Mouse (Mus musculus) 416B (cell line): Measurements from ENCODE around the gene Kcnab1.

Experiments used
- DNase-seq: peaks from one replicate; pipeline ENCODE4 v3.0.0; 2011; ENCODE audit warnings: low read depth

Kcnab1 gene

DNA sequence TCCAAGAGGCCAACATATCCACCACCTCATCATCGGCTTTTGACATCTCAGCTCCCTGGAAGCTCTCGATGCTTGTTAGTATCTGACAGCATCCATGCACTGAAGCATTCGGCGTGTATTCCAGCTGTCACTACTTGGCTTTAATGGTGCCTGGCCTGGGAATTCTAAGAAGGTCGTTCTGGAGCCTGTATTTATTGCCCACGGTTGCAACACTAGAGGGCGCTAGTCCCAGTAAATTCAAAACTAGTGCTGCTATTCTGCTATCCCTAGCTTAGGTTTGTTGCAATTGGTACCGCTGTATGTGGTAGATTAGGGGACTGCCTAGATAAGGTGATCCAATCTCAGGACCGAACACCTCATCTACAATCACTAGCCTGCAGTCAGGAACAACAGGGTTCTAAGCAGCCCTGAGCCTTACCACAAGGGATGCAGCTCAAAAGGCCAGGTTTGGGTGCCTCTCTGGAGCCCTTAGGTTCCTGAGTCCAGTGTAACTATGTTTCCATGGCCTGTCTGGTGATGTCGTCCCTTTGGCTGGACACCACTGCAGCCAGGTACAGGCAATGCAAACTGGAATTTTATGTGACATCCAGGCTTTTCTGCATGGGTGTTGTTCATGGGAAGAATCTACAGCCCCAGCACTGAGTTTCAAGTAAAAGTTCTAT is 208.8 kb downstream of the Kcnab1 start:
- DNase-seq: peak; percentile 64

DNA sequence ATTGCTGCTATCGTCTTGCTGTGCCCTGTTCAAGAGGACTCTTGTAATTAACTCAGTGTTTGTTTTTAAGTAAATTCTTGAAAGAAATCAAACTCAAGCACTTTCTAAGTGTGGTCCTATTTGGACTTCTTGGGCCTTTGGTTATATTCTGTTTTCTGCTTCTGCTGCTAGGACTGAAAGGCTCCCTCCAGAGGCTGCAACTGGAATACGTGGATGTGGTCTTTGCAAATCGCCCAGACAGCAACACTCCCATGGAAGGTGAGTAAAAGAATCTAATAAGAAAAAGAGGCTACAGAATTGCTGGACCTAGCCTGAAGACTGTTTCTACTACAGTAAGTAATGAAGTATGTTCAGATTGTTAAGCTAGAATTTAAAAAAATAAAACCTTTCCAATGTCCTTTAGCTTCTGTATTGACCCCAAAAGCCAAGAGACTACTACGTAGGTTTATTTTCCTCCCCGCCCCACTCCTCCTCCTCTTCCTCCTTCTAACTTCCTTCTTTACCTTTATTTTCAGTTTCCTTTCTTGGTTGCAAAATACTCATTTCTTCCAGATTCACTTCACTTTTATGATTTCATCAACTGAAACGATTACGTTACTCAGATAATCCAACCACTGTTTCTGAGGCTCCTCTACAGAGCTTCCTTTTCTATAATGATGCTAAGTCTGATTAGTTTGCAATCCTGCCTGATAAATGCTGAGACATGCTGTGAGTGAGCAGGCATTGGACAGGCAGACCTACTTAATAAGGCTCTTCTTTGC is 210.2 kb downstream of the Kcnab1 start:
- DNase-seq: peak; percentile 62

DNA sequence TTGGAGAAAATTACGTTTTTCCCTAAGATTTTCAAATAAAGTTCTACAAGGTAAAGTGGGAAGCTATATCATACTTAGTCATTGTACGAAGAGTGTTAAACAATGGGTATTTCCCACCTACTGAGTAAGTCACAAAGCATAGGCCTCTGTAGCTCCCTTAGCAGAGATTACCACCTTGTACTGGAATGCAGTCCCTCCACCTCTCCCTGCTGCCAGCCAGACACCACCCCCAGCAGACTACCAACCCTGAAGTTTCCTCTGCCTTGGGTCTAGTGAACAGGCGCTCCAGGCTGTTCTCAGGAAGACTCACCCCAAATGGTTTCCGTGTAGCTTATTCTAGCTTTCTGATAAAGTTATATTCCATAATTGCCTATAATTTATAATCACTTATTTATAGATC is 211.8 kb downstream of the Kcnab1 start:
- no peak for DNase-seq

DNA sequence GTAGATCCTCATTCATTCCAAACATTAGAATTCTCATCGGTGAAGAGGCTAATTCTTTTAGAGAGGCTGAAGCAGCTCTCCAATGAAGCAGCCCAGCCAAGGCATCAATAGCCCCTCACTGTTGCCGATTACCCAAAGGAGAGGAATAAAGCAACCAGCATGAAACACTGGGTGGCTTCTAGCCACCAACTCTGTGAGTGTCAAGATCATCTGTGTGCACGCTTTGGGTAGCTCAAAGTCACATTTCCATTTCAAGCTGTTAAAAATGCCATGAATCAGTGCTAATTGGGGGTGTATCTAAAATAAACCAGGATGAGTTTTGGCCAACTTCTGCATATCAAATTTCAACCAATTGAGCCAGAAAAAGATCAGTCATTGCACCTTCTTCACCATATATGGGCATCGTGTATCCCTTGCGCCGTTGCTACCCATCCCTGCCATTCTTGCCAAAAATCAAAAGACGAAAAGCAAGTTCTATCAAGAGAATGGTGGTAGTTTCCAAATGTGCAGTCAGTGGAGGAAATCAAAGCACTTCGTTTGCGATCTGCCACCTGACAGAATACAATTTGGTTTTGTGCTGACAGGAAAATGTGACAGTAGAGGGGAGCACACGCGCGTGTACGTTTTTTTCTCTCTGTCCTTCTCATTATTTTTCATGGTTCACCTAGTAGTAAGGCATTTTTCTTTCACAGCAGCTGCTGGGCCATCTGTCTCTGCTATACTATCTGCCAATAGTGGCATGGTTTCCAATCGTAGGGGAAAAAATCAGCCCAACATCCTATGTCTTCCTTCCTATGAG is 213.0 kb downstream of the Kcnab1 start:
- no peak for DNase-seq

DNA sequence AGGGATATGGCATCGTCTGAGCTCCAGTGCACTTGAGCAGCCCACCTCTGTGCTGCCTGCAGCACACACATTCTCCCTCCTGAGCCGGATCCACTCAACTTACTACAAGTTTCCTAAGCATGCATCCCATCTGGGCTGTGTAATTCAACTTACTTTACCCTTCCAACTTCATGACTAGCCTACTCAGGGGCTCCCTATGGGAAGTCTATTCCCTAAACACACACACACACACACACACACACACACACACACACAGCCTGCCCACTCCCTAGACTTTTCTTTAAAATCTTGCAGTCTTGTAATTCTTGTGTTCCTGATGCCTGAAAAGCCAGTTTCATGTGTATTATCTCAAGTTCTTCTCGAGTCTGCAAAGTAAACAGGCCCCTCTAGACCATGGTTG is 216.1 kb downstream of the Kcnab1 start:
- no peak for DNase-seq

DNA sequence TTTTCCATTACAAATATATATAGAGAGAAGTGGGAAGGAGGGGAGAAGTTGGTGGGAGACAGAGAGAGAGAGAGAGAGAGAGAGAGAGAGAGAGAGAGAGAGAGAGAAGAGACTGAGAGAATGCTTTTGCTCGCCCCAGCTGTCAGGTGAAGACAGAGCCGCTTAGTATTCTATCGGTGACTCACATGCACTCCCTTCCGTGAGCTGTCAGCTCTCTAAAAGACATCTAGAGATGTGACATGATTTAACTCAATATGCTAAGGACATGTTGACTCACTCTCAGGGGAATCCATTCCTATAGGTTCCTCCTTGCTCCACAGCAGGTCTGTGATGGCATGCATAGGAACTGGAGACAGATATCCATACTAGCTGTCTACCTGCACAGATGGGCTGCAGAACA is 219.6 kb downstream of the Kcnab1 start:
- no peak for DNase-seq

DNA sequence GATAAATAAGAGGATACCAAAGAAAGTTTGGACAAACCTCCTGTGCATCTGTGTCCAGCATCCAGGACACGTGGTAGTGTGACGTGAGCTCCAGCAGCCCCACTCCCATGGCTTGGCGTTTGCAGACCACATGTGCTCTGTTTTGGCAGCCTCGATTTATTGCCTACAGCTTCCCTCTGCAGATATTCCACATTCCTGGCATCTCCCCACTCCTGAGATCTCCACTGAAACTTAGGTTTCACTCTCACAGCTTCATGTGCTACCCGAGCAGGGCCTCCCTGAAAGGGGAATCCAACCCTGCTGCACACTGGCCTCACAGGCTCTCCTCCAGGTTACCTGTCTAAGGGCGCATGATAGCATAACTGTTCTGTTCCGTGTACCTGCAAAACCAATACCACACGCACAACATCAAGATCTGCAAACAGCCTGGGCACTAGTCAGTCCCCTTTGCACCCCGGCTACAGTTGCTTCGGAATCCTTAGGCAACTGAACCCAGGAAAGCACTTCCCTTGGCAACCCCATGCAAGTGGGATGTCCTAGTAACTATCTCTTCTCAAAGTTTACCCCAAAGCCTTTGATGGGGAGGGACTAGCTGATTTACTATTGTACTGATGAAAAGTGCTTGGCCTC is 228.8 kb downstream of the Kcnab1 start:
- DNase-seq: no peak

DNA sequence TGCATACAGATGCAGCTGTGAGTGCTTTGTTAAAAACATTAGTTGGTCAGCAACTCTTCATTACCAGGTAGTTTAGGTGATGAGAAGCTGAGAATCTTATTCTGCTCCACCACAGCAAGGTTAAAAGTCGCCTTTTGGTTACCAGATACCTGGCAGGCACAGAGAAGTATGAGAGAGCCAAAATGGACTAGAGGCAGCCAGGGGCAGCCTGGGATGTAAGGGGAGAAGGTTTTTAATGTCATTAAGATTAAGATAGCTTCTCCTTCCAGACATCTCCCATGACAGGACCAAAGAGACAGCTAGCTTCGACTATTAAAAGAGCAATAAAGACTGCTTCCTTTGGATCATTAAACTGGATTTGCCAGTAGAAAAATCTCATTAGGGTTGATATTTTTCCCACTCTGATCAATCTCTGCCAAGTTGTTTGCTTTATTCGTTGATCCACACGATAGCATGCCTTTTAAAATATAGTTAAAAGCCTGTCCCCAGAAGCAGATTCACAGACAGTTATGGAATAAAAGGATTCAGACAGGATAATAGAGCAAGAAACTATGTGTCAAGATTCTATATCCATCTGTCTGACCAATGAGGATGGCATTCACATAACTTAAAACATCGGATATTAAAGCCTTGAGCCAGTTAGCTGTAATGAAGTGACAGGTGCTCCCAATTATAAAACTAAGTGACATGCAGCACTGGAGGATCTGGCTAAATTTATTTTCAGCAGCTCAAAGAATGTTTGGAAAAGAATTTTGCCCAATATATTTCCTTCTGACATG is 231.2 kb downstream of the Kcnab1 start:
- DNase-seq: no peak

DNA sequence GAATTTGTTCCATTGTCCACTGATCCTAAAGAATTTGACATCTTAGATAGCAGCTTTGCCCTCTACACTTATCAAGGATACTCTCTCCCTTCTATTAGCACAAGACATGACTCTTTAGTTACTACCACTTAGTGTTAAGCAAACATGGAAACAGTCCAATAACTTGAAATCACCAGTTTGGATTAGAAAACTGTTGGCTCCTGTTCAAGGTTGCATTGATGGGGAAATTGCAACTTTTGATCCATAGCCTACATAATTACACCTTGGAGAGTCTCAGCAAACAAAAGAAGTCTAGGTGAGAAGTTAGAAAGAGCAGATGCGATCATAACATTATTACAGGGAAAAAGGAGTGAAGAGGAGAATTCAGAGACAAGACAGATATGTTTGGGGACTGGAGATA is 237.0 kb downstream of the Kcnab1 start:
- DNase-seq: no peak

DNA sequence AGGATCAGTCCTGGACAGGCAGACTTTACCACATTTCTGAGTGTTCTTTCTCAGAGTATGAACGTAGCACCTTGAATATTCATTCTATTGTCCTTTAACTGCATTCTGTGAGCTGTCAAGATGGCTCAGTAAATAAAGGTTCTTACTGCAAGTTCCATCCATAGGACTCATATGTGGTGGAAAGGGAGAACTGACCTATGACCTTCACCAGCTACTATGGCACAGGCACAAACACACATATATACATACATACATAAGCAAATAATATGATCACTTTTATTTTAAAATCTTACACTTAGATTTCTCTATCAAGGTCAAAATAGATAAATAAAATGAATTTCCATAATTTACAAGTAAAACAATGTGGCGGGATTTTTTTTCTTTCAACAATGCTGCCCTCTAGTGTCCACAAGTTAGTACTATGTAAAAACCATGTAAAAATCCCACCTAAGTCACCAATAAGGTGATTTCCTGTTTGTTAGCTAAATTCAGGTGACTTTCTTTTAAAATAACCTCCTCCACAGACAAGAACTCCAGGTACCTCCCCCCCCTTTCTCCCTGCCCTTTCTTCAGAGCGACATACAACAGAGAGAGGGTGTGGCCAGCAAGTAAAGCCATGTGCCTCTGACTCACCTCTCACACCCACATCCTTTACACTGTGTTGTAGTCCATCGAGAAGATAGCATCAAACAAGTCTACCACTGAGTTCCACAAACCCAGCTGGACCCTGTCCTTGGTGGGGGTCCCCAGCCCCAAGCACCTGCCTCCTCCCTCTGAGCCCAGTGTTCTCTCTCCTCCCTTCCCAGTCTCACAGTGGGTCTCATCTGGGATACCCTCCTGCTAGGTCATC is 243.3 kb downstream of the Kcnab1 start:
- peak; percentile 87 for DNase-seq

DNA sequence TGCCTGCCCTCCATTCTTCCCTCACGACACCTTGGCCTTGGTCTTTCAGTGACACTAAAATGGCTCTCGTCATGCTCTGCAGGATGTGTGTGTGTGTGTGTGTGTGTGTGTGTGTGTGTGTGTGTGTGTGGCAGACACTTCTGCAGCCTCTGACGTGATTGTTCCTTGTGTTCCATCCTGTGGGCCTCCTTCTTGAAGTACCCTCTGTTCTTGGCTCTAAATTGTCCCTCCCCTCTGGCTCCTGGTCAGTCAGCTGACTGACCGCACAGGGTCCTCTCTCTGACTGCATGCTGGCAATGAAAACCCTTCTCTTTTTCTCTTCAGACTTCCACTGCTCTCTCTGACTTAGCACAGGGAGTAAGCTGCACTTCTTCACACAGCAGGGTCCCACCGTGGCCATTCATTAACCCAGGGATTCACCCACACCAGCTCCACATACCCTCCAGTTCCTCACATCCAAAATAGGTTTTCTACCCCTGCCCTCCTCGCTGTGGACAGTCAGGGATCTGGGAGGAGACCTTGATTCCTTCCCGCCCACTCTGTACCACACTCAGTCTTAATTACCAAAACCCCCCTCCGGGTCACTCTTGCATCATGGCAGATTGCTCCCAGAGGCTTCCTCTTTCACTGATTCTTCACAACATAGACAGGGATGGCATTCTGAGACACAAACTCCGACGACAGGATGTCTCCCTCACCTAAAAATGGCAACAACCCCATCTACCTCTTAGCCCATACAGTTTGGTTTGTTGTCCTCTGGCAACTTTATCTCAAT is 244.3 kb downstream of the Kcnab1 start:
- DNase-seq: peak; percentile 33

DNA sequence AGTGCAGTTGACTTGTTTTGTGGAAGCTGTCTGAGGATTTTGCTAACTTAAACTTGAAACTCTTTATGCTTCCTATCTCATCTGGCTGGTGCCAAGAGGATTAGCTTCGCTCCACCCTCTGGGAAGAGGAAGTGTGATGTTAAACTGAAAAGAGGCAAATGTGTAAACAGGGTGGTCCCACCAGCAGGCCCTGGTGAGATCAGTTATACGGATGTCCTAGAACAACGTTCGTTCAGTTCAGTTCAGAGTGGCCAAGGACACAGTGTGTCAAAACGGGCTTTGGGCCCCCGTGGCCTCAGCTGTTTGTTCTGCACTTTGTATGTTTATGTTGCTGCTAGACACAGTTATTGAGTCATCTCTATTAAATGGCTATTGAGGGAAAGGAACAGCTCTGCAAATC is 246.3 kb downstream of the Kcnab1 start:
- DNase-seq: no peak

DNA sequence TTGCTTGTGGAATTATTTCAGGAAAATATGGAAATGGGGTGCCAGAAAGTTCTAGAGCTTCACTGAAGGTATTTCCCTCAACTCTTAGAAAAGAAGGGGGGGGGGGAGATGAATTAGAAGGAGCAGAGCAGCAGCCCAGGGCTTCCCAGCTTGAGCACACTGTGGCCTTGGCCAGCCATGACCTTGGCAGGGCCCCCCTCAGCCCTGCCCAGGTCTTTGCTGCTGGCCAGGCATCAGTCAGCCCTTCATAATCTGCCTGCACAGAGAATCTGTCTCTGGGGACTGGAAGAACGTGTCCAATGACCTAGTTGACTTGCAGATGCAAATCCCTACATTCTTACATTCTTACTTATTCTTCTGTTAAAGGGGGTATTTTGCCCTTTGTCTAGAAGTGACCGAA is 249.1 kb downstream of the Kcnab1 start:
- no peak for DNase-seq

DNA sequence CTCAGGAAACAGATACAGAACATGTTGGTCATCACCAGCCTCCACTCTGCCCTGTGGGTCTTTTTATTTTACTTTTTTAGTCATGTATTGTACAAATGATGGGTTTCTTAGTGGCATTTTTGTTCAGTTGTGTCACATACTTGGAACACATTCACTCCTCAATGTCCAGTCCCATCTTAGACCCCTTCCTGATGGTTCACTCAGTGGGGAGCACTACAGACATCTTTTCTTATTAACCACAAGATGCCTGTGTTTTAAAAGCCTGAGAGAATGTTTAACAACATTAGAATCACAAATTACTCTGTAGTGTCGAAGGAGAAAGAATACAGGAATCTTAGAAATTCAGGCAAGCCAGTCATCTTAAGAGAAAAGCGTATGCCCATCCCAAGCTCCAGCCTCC is 249.7 kb downstream of the Kcnab1 start:
- DNase-seq: no peak

DNA sequence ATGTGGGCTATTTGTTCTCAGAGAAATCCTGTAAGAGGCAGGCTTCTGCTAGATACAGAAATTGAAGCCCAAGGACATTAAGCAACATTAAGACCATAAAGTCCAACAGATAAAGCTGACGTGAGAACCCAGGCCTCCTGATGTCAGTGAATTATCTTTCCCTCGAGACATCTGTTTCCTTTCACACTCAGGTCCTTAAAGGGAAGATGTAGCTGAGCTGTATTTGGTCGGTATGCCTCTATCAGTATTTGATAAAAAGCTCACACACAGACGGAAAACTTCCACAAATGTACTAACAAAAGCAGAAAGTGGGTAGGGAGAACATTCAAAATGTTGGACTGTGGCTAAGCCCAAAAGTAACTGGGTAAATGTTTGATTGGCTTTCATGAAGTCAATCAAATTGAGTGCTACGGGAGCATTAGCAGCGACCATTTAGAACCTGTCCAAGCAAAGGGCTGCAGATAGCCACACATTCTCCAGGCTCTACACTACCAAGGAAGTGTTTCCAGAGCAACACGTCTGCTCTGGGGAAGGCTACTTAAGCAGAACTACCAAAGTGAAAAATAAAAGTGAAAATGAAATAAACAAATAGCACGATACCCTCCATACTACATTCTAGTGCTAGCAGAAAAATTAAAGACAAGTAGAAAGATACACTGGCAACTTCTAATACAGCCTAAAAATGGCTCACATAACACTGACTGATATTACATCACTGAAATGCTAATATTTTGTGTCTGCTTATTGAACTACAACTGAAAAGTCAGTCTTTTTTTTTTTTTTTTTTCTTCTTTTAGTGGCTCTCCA is 251.2 kb downstream of the Kcnab1 start:
- DNase-seq: peak; percentile 42

DNA sequence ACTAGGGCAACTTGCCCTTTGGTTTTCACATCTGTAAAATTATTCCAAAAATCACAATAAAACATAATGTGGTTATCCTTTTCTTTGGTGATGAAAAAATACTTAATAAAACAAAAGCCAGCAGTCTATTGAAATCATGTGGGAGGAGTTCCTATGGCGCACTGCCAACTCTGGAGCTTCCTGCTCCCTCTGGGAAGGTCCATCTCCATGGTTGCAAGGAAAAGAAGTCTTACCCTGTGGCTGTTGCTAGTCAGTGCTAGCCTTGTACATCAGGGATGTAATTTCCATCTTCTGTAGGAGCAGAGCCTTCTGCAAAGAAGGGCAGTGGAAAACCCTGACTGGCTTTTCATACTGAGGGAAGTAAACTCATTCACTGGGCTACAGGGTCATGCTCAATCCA is 254.3 kb downstream of the Kcnab1 start:
- DNase-seq: no peak

DNA sequence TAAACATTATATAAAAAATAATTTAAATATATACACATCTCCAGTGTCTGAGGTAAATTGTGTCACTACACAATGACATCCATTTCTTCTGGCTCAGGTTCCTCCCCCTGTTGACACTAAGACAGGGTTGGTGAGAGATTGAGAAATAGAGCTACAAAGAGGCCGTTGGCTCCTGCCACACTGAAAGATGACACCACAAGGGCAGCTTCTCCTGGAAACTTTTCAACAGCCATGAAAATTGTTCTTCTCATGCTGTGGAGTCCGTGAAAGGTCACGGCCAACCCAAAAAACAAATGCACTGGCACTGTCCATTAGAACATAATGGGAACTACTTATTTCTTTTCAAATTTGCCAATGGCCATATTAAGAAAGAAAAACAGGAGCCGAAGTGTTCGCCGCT is 256.0 kb downstream of the Kcnab1 start:
- peak; percentile 80 for DNase-seq

DNA sequence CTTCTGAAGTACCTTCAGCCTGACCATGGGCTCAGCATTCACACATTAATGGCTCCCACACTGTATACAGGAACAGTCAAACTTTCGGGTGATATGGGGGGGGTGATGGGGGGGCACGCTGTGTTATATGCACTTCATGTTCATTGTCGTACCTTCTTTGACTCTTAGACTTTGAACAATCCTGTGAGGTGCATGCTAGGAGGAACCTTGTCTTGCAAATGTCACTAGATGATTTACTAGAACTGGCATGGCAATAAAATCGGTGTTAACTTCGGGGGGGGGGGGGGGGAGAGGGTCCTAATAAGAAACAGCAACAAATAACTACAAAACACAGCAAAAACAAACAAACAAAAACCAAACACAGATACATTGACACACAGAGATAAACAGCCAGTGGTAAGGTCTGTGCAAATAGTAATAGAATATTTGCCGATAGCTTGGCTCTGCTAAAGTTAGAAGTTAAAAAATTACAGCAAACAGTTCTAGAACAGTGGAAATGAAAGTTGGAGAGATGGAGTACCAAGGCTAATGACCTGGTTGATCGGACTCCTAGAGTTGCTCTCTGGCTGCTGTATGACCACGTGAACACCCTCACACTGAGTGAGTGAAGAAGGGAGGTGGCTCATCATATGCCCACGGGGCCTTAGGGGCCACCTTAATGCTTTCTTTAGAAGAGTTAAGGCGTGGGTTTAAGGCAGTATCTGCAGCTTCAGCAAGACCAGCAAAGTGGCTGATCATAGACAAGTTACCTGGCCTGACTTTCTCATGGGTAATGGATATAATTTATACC is 256.9 kb downstream of the Kcnab1 start:
- DNase-seq: no peak
